Mouse (Mus musculus) MEL (cell line): ENCODE data around the gene Gpat2. TPM values are rescaled to one million over a fixed set of nuclear protein-coding genes. Genes with fewer than 3 reads are reported as not detected.

Experiments used
- DNase-seq: peaks from one replicate; pipeline ENCODE4 v3.0.0; 2011; ENCODE audit warnings: low read depth, low spot score
- H3K27ac ChIP-seq: 2 replicates; pipeline ENCODE4 v1.5.1; 2012; ENCODE audit warnings: low read depth, mild to moderate bottlenecking, control low read depth, low read length, moderate library complexity; ENCODE audit not compliant: control insufficient read depth
- H3K27me3 ChIP-seq, 2 experiments: fragments of 150-350 bp in 1 of 2; sonication (generic) in 1 of 2; 2 replicates each; pipeline ENCODE4 v1.6.1; 2012; ENCODE audit warnings: low read length in 2 of 2, mild to moderate bottlenecking in 2 of 2, improper control_type of control experiment in 1 of 2, moderate library complexity in 1 of 2; ENCODE audit not compliant: insufficient read depth in 2 of 2, control insufficient read depth in 1 of 2
- H3K36me3 ChIP-seq, 2 experiments: 2 replicates each; pipeline ENCODE4 v1.6.1; 2012 to 2014; ENCODE audit warnings: low read length in 2 of 2, improper control_type of control experiment in 1 of 2, inconsistent platforms in 1 of 2, mild to moderate bottlenecking in 1 of 2; ENCODE audit not compliant: insufficient read depth in 2 of 2, control insufficient read depth in 1 of 2
- H3K4me1 ChIP-seq, 2 experiments: fragments of 150-350 bp in 1 of 2; sonication (generic) in 1 of 2; 2 replicates each; pipeline ENCODE4 v1.6.1; 2012; ENCODE audit warnings: low read length in 2 of 2, improper control_type of control experiment in 1 of 2, mild to moderate bottlenecking in 1 of 2; ENCODE audit not compliant: insufficient read depth in 2 of 2, control insufficient read depth in 1 of 2
- H3K4me3 ChIP-seq, 2 experiments: fragments of 150-350 bp in 1 of 2; sonication (generic) in 1 of 2; 2 replicates each; pipeline ENCODE4 v1.5.1; 2012; ENCODE audit warnings: low read depth in 2 of 2, low read length in 2 of 2, mild to moderate bottlenecking in 2 of 2, moderate library complexity in 2 of 2, control low read depth in 1 of 2, improper control_type of control experiment in 1 of 2; ENCODE audit not compliant: control insufficient read depth in 1 of 2, insufficient read depth in 1 of 2
- H3K79me2 ChIP-seq: 2 replicates; pipeline ENCODE4 v1.6.1; 2012; ENCODE audit warnings: mild to moderate bottlenecking, low read length, moderate library complexity; ENCODE audit not compliant: control insufficient read depth, poor library complexity, insufficient read depth
- H3K9ac ChIP-seq: 2 replicates; pipeline ENCODE4 v1.6.1; 2012; ENCODE audit warnings: low read depth, mild to moderate bottlenecking, control low read depth, low read length, moderate library complexity; ENCODE audit not compliant: control insufficient read depth, poor library complexity, severe bottlenecking
- H3K9me3 ChIP-seq: fragments of 150-350 bp; sonication (generic); replicated peaks from 2 replicates; pipeline ENCODE4 v1.6.1; 2012; ENCODE audit warnings: mild to moderate bottlenecking, low read length, improper control_type of control experiment, moderate library complexity; ENCODE audit not compliant: insufficient read depth
- CHD2 ChIP-seq: IDR thresholded peaks from 2 replicates; pipeline ENCODE4 v1.6.1; 2011; ENCODE audit warnings: low read length, improper control_type of control experiment
- CTCF ChIP-seq, 3 experiments: IDR thresholded peaks in 2 of 3; conservative IDR thresholded peaks in 1 of 3; 2 replicates each; pipeline ENCODE4 v1.5.1; 2011 to 2012; ENCODE audit warnings: low read length in 3 of 3, low read depth in 2 of 3, mild to moderate bottlenecking in 2 of 3, improper control_type of control experiment in 1 of 3, inconsistent platforms in 1 of 3, mixed read lengths in 1 of 3, moderate library complexity in 1 of 3; ENCODE audit not compliant: control insufficient read depth in 1 of 3, insufficient read depth in 1 of 3, poor library complexity in 1 of 3, severe bottlenecking in 1 of 3
- E2F4 ChIP-seq: IDR thresholded peaks from 2 replicates; pipeline ENCODE4 v1.6.1; 2011; ENCODE audit warnings: low read depth, low read length, improper control_type of control experiment, borderline replicate concordance
- ELF1 ChIP-seq: IDR thresholded peaks from 2 replicates; pipeline ENCODE4 v1.6.1; 2014; ENCODE audit warnings: low read depth, mild to moderate bottlenecking, inconsistent platforms, low read length, improper control_type of control experiment, moderate library complexity
- EP300 ChIP-seq, 2 experiments: IDR thresholded peaks; 2 replicates each; pipeline ENCODE4 v1.6.1; 2011; ENCODE audit warnings: improper control_type of control experiment in 2 of 2, low read length in 2 of 2, low read depth in 1 of 2, mild to moderate bottlenecking in 1 of 2
- GABPA ChIP-seq: IDR thresholded peaks from 2 replicates; pipeline ENCODE4 v1.6.1; 2012; ENCODE audit warnings: low read depth, mild to moderate bottlenecking, inconsistent platforms, low read length, improper control_type of control experiment, moderate library complexity
- GATA1 ChIP-seq: IDR thresholded peaks from 2 replicates; pipeline ENCODE4 v1.6.1; 2011; ENCODE audit warnings: low read depth, low read length, improper control_type of control experiment
- JUND ChIP-seq: IDR thresholded peaks from 2 replicates; pipeline ENCODE4 v1.6.1; 2011; ENCODE audit warnings: low read depth, mild to moderate bottlenecking, improper control_type of control experiment, low read length
- KAT2A ChIP-seq: conservative IDR thresholded peaks from 2 replicates; pipeline ENCODE4 v1.6.1; 2012; ENCODE audit warnings: low read depth, low read length, improper control_type of control experiment, inconsistent platforms
- MAFK ChIP-seq: IDR thresholded peaks from 2 replicates; pipeline ENCODE4 v1.6.1; 2011; ENCODE audit warnings: low read depth, mild to moderate bottlenecking, low read length, improper control_type of control experiment, borderline replicate concordance
- MEF2A ChIP-seq: IDR thresholded peaks from 2 replicates; pipeline ENCODE4 v1.6.1; 2014; ENCODE audit warnings: low read depth, mild to moderate bottlenecking, inconsistent platforms, low read length, improper control_type of control experiment; ENCODE audit not compliant: poor library complexity, insufficient replicate concordance, severe bottlenecking; ENCODE audit errors: extremely low read depth
- NELFE ChIP-seq: IDR thresholded peaks from 2 replicates; pipeline ENCODE4 v1.6.1; 2011; ENCODE audit warnings: low read depth, low read length, improper control_type of control experiment
- POLR2A ChIP-seq, 2 experiments: IDR thresholded peaks; 2 replicates each; pipeline ENCODE4 v1.6.1; 2011 to 2012; ENCODE audit warnings: low read length in 2 of 2, mild to moderate bottlenecking in 2 of 2, control low read depth in 1 of 2, improper control_type of control experiment in 1 of 2, low read depth in 1 of 2, moderate library complexity in 1 of 2; ENCODE audit not compliant: control insufficient read depth in 1 of 2, insufficient read depth in 1 of 2, poor library complexity in 1 of 2
- POLR2AphosphoS5 ChIP-seq: IDR thresholded peaks from 2 replicates; pipeline ENCODE4 v1.6.1; 2012; ENCODE audit warnings: low read depth, borderline replicate concordance, mild to moderate bottlenecking, inconsistent platforms, low read length, moderate library complexity, mixed read lengths
- TAL1 ChIP-seq: IDR thresholded peaks from 2 replicates; pipeline ENCODE4 v1.6.1; 2012; ENCODE audit warnings: mild to moderate bottlenecking, inconsistent platforms, low read length, moderate library complexity, mixed read lengths
- TBP ChIP-seq: IDR thresholded peaks from 2 replicates; pipeline ENCODE4 v1.8.0; 2011; ENCODE audit warnings: low read depth, low read length, improper control_type of control experiment
- TCF12 ChIP-seq: IDR thresholded peaks from 2 replicates; pipeline ENCODE4 v1.6.1; 2014; ENCODE audit warnings: low read depth, mild to moderate bottlenecking, inconsistent platforms, low read length, improper control_type of control experiment, moderate library complexity
- UBTF ChIP-seq: IDR thresholded peaks from 2 replicates; pipeline ENCODE4 v1.6.1; 2012; ENCODE audit warnings: low read depth, mild to moderate bottlenecking, inconsistent platforms, low read length, improper control_type of control experiment, moderate library complexity, borderline replicate concordance; ENCODE audit not compliant: insufficient read depth
- USF2 ChIP-seq, 2 experiments: IDR thresholded peaks; 2 replicates each; pipeline ENCODE4 v1.6.1; 2011 to 2012; ENCODE audit warnings: improper control_type of control experiment in 2 of 2, low read length in 2 of 2, borderline replicate concordance in 1 of 2, inconsistent platforms in 1 of 2, low read depth in 1 of 2, mild to moderate bottlenecking in 1 of 2; ENCODE audit not compliant: insufficient read depth in 1 of 2
- ZKSCAN1 ChIP-seq: IDR thresholded peaks from 2 replicates; pipeline ENCODE4 v1.6.1; 2012; ENCODE audit warnings: low read depth, mild to moderate bottlenecking, inconsistent platforms, low read length, improper control_type of control experiment, moderate library complexity
- polyA plus RNA-seq, 2 experiments: library from polyadenylated mRNA; stranded (reverse) in 1 of 2; unstranded in 1 of 2; fragments of >175 nt in 1 of 2; fragments of >200 nt in 1 of 2; gene quantifications; 2 replicates each; pipeline versions ENCODE4 v1.2.1 to v1.2.4; 2012; ENCODE audit warnings: low replicate concordance in 2 of 2, low read depth in 1 of 2; ENCODE audit not compliant: insufficient read length in 2 of 2, insufficient read depth in 1 of 2, missing spikeins in 1 of 2
- total RNA-seq: library from RNA; depleted of rRNA; stranded (reverse); fragments of 300-350 nt; gene quantifications from 2 replicates; pipeline ENCODE4 v1.2.3, GENCODE M21; 2012

Gene Gpat2
- total and polyA plus RNA-seq, 3 experiments, result 0.07 TPM; not detected in 2

DNA sequence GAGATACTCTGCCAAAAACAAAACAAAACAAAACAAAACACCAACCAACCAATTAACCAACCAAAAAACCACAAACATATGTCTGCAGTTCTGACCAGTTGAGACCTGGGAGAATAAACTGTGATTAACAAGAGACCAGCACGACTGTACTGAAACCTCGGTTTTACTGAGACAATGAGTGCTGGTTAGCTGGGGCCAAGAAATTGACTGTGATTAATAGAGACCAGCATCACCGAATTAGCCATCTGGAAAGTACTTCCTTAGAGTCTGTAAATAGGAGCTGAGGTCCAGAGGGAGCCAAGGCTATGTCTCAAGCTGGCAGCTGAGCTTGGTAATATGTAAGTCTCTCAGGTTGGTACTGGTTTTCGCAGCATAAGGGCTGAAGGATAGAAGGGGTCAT, 34.2 kb upstream of the Gpat2 start:
- Histone ChIP-seq H3K36me3 (no peaks in the 10 kb centered on the region), H3K4me1 (no peaks in the 10 kb centered on the region), H3K27ac (no peak overlapping the region), H3K4me3 (no peak overlapping the region), H3K9ac (no peak overlapping the region), H3K27me3 (0 out of 4 replicates have a peak, but pooled peaks cover 0 to 2% of the 10 kb centered on the region in 2 experiments), H3K79me2 (no peaks in the 10 kb centered on the region)
- no peak for DNase-seq
- no peak for TF ChIP-seq JUND
- TF ChIP-seq UBTF, result no peak
- TF ChIP-seq GABPA, result no peak
- no peak for TF ChIP-seq CHD2
- TF ChIP-seq, all 39 proteins: peak for 0
- no peaks in the 10 kb centered on the region for H3K9me3 ChIP-seq

DNA sequence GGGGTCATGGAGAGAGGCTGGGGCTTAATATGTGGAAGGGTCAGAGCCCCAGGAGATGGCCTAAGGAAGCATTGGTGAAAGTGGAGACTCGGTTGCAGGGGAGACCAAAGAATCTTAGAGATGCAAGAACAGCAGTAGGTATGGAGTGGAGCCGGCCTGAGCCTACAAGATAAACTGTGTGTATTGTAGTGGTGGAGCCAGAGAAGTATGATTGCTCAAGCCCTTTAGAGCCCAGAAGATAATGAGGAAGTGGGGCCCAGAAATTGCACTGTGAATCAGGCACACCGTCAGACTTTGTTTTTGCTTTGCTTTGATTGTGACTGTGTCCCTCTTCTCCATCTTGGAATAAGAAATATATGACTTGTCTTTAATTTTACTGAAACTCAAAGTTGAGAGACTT, 33.7 kb upstream of the Gpat2 start:
- Histone ChIP-seq H3K79me2 (no peaks in the 10 kb centered on the region), H3K4me1 (no peaks in the 10 kb centered on the region), H3K9me3 (no peaks in the 10 kb centered on the region), H3K36me3 (no peaks in the 10 kb centered on the region), H3K27ac (no peak overlapping the region), H3K9ac (no peak overlapping the region), H3K27me3 (0 out of 4 replicates have a peak, but pooled peaks cover 0 to 2% of the 10 kb centered on the region in 2 experiments), H3K4me3 (no peak overlapping the region)
- peak; percentile 15 for DNase-seq
- no peak for TF ChIP-seq KAT2A
- TF ChIP-seq USF2 (IDR thresholded peaks at IDR 0.05; ENCODE audit: borderline replicate concordance in 1 of 2, insufficient read depth in 1 of 2, low read depth in 1 of 2, low read length in 2 of 2), result no peak
- no peak for TF ChIP-seq TCF12
- no peak for TF ChIP-seq TAL1
- no peak for TF ChIP-seq POLR2A (IDR thresholded peaks at IDR 0.05; ENCODE audit: control insufficient read depth in 1 of 2, insufficient read depth in 1 of 2, low read depth in 1 of 2, low read length in 2 of 2, poor library complexity in 1 of 2)
- TF ChIP-seq ZKSCAN1, result no peak
- TF ChIP-seq EP300 (IDR thresholded peaks at IDR 0.05; ENCODE audit: low read depth in 1 of 2, low read length in 2 of 2), result no peak
- TF ChIP-seq TBP, result no peak
- no peak for TF ChIP-seq POLR2AphosphoS5
- TF ChIP-seq ELF1, result no peak
- TF ChIP-seq E2F4, result no peak

DNA sequence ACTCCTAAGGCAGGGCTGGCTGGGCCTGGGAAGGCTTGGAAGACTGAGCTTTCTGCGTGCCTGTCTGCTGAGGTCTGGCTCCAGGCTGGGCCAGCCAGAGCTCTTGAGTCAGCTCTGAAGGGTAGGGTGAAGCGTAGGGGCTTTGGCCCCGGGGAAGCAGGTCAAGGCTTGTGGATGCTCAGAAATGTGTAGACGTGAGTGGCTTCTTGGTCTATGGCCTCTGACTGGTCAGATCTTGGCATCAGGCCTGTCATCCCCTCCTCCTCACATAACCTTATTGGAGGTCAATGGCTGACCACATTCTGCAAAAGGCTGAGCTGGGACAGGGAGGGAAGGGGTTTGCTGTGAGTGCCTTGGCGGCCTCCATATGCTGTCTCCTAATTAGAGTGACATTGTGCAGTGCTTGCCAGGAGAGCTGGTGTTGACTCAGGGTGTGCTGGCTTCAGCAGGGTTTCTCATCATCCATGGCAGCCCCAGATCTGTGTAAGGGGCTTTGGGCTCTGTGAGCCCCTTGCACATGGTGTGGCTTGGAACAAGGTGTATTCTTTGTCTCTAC, 30.3 kb upstream of the Gpat2 start:
- no peak for TF ChIP-seq MAFK
- TF ChIP-seq ZKSCAN1, result no peak
- TF ChIP-seq CTCF (IDR thresholded peaks at IDR 0.05 in 2 of 3, conservative IDR thresholded peaks at IDR 0.05 in 1 of 3; ENCODE audit: control insufficient read depth in 1 of 3, insufficient read depth in 1 of 3, low read depth in 2 of 3, low read length in 3 of 3, poor library complexity in 1 of 3, severe bottlenecking in 1 of 3), result no peak
- TF ChIP-seq GATA1, result no peak
- no peak for TF ChIP-seq NELFE
- TF ChIP-seq MEF2A, result no peak
- no peak for TF ChIP-seq KAT2A
- no peaks in the 10 kb centered on the region for H3K9me3 ChIP-seq
- H3K79me2 ChIP-seq, result no peaks in the 10 kb centered on the region
- no peak for DNase-seq
- no peak overlapping the region for H3K27ac ChIP-seq
- peaks cover 0 to 2% of the 10 kb centered on the region in 2 experiments; a peak in 1 of 4 replicates for H3K27me3 ChIP-seq
- no peak overlapping the region for H3K4me3 ChIP-seq
- no peaks in the 10 kb centered on the region for H3K36me3 ChIP-seq
- H3K9ac ChIP-seq, result no peak overlapping the region
- no peaks in the 10 kb centered on the region for H3K4me1 ChIP-seq
